Mouse (Mus musculus) lung, postnatal 0 days (tissue): Measurements from ENCODE around the gene Ptprb. TPM values are rescaled to one million over a fixed set of nuclear protein-coding genes. Genes with fewer than 3 reads are reported as not detected.
A peak's percentile ranks its signal among the peaks of the same experiment; 100 is the strongest.

Experiments used
- ATAC-seq: fragments of 200-750 bp; cut with Nextera tagmentation; 2 replicates; pipeline ENCODE4 v1.8.0; 2017; ENCODE audit warnings: moderate library complexity
- DNase-seq: peaks from one replicate; pipeline ENCODE4 v3.0.0-alpha.2; 2016; ENCODE audit warnings: low spot score
- H3K27ac ChIP-seq: fragments of 300-500 bp; sonication (generic); 2 replicates; pipeline ENCODE4 v1.5.1; 2014; ENCODE audit warnings: antibody characterized with exemption, mild to moderate bottlenecking, low read length, mixed read lengths
- H3K27me3 ChIP-seq: fragments of 300-500 bp; sonication (generic); replicated peaks from 2 replicates; pipeline ENCODE4 v1.6.1; 2014; ENCODE audit warnings: low read length, mixed read lengths; ENCODE audit not compliant: insufficient read depth
- H3K36me3 ChIP-seq: fragments of 300-500 bp; sonication (generic); 2 replicates; pipeline ENCODE4 v1.6.1; 2014; ENCODE audit warnings: low read length, mixed read lengths; ENCODE audit not compliant: insufficient read depth
- H3K4me1 ChIP-seq: fragments of 300-500 bp; sonication (generic); 2 replicates; pipeline ENCODE4 v1.6.1; 2014; ENCODE audit warnings: antibody characterized with exemption, low read depth, low read length, mixed read lengths; ENCODE audit not compliant: insufficient read depth
- H3K4me2 ChIP-seq: fragments of 300-500 bp; sonication (generic); replicated peaks from 2 replicates; pipeline ENCODE4 v1.6.1; 2014; ENCODE audit warnings: low read depth, mild to moderate bottlenecking, low read length, moderate library complexity, mixed read lengths
- H3K4me3 ChIP-seq: fragments of 300-500 bp; sonication (generic); 2 replicates; pipeline ENCODE4 v1.5.1; 2014; ENCODE audit warnings: low read depth, low read length
- H3K9ac ChIP-seq: fragments of 300-500 bp; sonication (generic); replicated peaks from 2 replicates; pipeline ENCODE4 v1.6.1; 2014; ENCODE audit warnings: low read depth, mild to moderate bottlenecking
- H3K9me3 ChIP-seq: fragments of 300-500 bp; sonication (generic); 2 replicates; pipeline ENCODE4 v1.6.1; 2016; ENCODE audit warnings: low read length, mixed read lengths
- CTCF ChIP-seq: IDR thresholded peaks from 2 replicates; pipeline ENCODE4 v1.5.1; 2016; ENCODE audit warnings: antibody characterized with exemption, mild to moderate bottlenecking
- EP300 ChIP-seq: IDR thresholded peaks from 2 replicates; pipeline ENCODE4 v1.6.1; 2016; ENCODE audit warnings: antibody characterized with exemption, mild to moderate bottlenecking, control low read depth
- WGBS: fragments of 180-500 bp; shearing (Covaris S2); extraction: QIAGEN DNeasy Blood & Tissue Kit; methylation state at CpG from one replicate; pipeline ENCODE4 v1.1.7; 2014; 5-methylcytosine and 5-hydroxymethylcytosine counted together
- polyA plus RNA-seq: library from polyadenylated mRNA; unstranded; fragments of >200 nt; fragmentation: Nextera tagmentation; extraction: Ambion mirVana; gene quantifications from 2 replicates; pipeline ENCODE4 v1.2.1, GENCODE M21; 2015

Gene Ptprb
- polyA plus RNA-seq, 1 experiment from 2014 or later = 25.0 TPM

GRCm38 (mm10) chr10:116330961-116331510, 55.7 kb downstream of the Ptprb start:
- no peak overlapping the region for H3K4me3 ChIP-seq
- 26% methylated on average over 23 of the region's 23 CpGs for WGBS
- DNase-seq = peak; percentile 9

GRCm38 (mm10) chr10:116333666-116334065, 58.3 kb downstream of the Ptprb start:
- Histone ChIP-seq H3K4me3 (no peak overlapping the region), H3K27me3 (no peaks in the 10 kb centered on the region), H3K27ac (no peak overlapping the region), H3K36me3 (no peaks in the 10 kb centered on the region), H3K4me2 (no peak overlapping the region), H3K9me3 (no peaks in the 10 kb centered on the region), H3K4me1 (no peaks in the 10 kb centered on the region), H3K9ac (no peak overlapping the region)
- 67% methylated on average over 16 of the region's 16 CpGs for WGBS
- no peak for TF ChIP-seq CTCF
- TF ChIP-seq EP300 = no peak
- no peak for DNase-seq
- ATAC-seq = no peak

More at GRCm38 (mm10) chr10:116330961-116331510, 55.7 kb downstream of the Ptprb start:
- H3K27me3 ChIP-seq = no peaks in the 10 kb centered on the region
- H3K9me3 ChIP-seq = no peaks in the 10 kb centered on the region
- H3K9ac ChIP-seq = no peak overlapping the region
- no peak overlapping the region for H3K27ac ChIP-seq
- TF ChIP-seq CTCF = no peak
- TF ChIP-seq EP300 = no peak
- H3K36me3 ChIP-seq = no peaks in the 10 kb centered on the region
- H3K4me1 ChIP-seq = no peaks in the 10 kb centered on the region
- no peak for ATAC-seq
- H3K4me2 ChIP-seq = peak overlapping the region; percentile 42

GRCm38 (mm10) chr10:116334120-116334519, 58.8 kb downstream of the Ptprb start:
- Histone ChIP-seq H3K9ac (no peak overlapping the region), H3K4me2 (no peak overlapping the region), H3K4me3 (no peak overlapping the region), H3K36me3 (no peaks in the 10 kb centered on the region), H3K4me1 (no peaks in the 10 kb centered on the region), H3K27me3 (no peaks in the 10 kb centered on the region), H3K27ac (no peak overlapping the region), H3K9me3 (no peaks in the 10 kb centered on the region)
- DNase-seq (no peak), ATAC-seq (no peak)
- 92% methylated on average over 7 of the region's 7 CpGs for WGBS
- TF ChIP-seq EP300 = no peak
- TF ChIP-seq CTCF = no peak

GRCm38 (mm10) chr10:116335328-116335727, 60.0 kb downstream of the Ptprb start:
- no peaks in the 10 kb centered on the region for H3K27me3 ChIP-seq
- no peak overlapping the region for H3K27ac ChIP-seq
- 95% methylated on average over 7 of the region's 7 CpGs for WGBS
- no peaks in the 10 kb centered on the region for H3K36me3 ChIP-seq
- no peak overlapping the region for H3K9ac ChIP-seq
- no peak for DNase-seq
- no peak overlapping the region for H3K4me3 ChIP-seq
- H3K4me1 ChIP-seq = no peaks in the 10 kb centered on the region
- TF ChIP-seq CTCF (no peak), EP300 (no peak)
- no peak for ATAC-seq
- no peaks in the 10 kb centered on the region for H3K9me3 ChIP-seq
- no peak overlapping the region for H3K4me2 ChIP-seq

- WGBS = 51% methylated on average over 12 of the region's 12 CpGs
- DNase-seq = no peak
- no peak for ATAC-seq
- no peak overlapping the region for H3K9ac ChIP-seq
- H3K27ac ChIP-seq = no peak overlapping the region
- TF ChIP-seq EP300 = no peak
- TF ChIP-seq CTCF = no peak
- no peak overlapping the region for H3K4me3 ChIP-seq
- H3K36me3 ChIP-seq = no peaks in the 10 kb centered on the region
- no peak overlapping the region for H3K4me2 ChIP-seq
- H3K27me3 ChIP-seq = no peaks in the 10 kb centered on the region
- H3K4me1 ChIP-seq = no peaks in the 10 kb centered on the region
- H3K9me3 ChIP-seq = no peaks in the 10 kb centered on the region
These were observed 65.9 kb downstream of the Ptprb start for GRCm38 (mm10) chr10:116341194-116341593.

- no peak for TF ChIP-seq EP300
- no peaks in the 10 kb centered on the region for H3K27me3 ChIP-seq
- no peak overlapping the region for H3K27ac ChIP-seq
- H3K36me3 ChIP-seq = no peaks in the 10 kb centered on the region
- 80% methylated on average over 15 of the region's 15 CpGs for WGBS
- H3K4me3 ChIP-seq = no peak overlapping the region
- no peak overlapping the region for H3K4me2 ChIP-seq
- no peaks in the 10 kb centered on the region for H3K4me1 ChIP-seq
- DNase-seq (no peak), ATAC-seq (no peak)
- no peaks in the 10 kb centered on the region for H3K9me3 ChIP-seq
- H3K9ac ChIP-seq = no peak overlapping the region
These were observed 71.4 kb downstream of the Ptprb start for GRCm38 (mm10) chr10:116346618-116347184.
